Mouse (Mus musculus): ENCODE data around the gene Ppif.

The Ppif gene

GRCm38 (mm10) chr14:25696356-25696755 is 2.4 kb downstream of the Ppif start:
- no peak for DNase-seq

- no peak for DNase-seq
Measured at GRCm38 (mm10) chr14:25701986-25702385, 8.0 kb downstream of the Ppif start.

- peak; percentile 60 for DNase-seq
Measured at GRCm38 (mm10) chr14:25707691-25708181, 13.8 kb downstream of the Ppif start.

GRCm38 (mm10) chr14:25708451-25708850 is 14.5 kb downstream of the Ppif start:
- DNase-seq: no peak

- DNase-seq: no peak
Measured at GRCm38 (mm10) chr14:25708917-25709316, 15.0 kb downstream of the Ppif start.

GRCm38 (mm10) chr14:25710073-25710472 is 16.1 kb downstream of the Ppif start:
- DNase-seq: no peak

- no peak for DNase-seq
Measured at GRCm38 (mm10) chr14:25710681-25711080, 16.7 kb downstream of the Ppif start.

- no peak for DNase-seq
Measured at GRCm38 (mm10) chr14:25711177-25711576, 17.2 kb downstream of the Ppif start.

GRCm38 (mm10) chr14:25711602-25712001 is 17.6 kb downstream of the Ppif start:
- no peak for DNase-seq

- no peak for DNase-seq
Measured at GRCm38 (mm10) chr14:25713443-25713842, 19.5 kb downstream of the Ppif start.

GRCm38 (mm10) chr14:25716528-25716927 is 22.6 kb downstream of the Ppif start:
- no peak for DNase-seq

GRCm38 (mm10) chr14:25717718-25718117 is 23.8 kb downstream of the Ppif start:
- no peak for DNase-seq

- DNase-seq: no peak
Measured at GRCm38 (mm10) chr14:25718471-25718870, 24.5 kb downstream of the Ppif start.

GRCm38 (mm10) chr14:25719371-25719770 is 25.4 kb downstream of the Ppif start:
- DNase-seq: no peak

- no peak for DNase-seq
Measured at GRCm38 (mm10) chr14:25720962-25721707, 27.2 kb downstream of the Ppif start.

- DNase-seq: no peak
Measured at GRCm38 (mm10) chr14:25725032-25725497, 31.1 kb downstream of the Ppif start.

- DNase-seq: no peak
Measured at GRCm38 (mm10) chr14:25725690-25726089, 31.7 kb downstream of the Ppif start.

GRCm38 (mm10) chr14:25726226-25727148 is 32.5 kb downstream of the Ppif start:
- no peak for DNase-seq

- DNase-seq: no peak
Measured at GRCm38 (mm10) chr14:25727149-25727510, 33.2 kb downstream of the Ppif start.

GRCm38 (mm10) chr14:25734736-25735716 is 41.1 kb downstream of the Ppif start:
- DNase-seq: no peak

GRCm38 (mm10) chr14:25736140-25736539 is 42.2 kb downstream of the Ppif start:
- DNase-seq: no peak

- peak; percentile 77 for DNase-seq
Measured at GRCm38 (mm10) chr14:25736589-25736988, 42.6 kb downstream of the Ppif start.
